Mouse (Mus musculus) kidney, postnatal 0 days (tissue): ENCODE data around the gene Hey2. TPM values are rescaled to one million over a fixed set of nuclear protein-coding genes. Genes with fewer than 3 reads are reported as not detected.

Source experiments
- ATAC-seq: fragments of 200-750 bp; cut with Nextera tagmentation; replicated peaks from 2 replicates; pipeline ENCODE4 v1.8.0; 2017; ENCODE audit warnings: low read depth, moderate number of reproducible peaks, moderate TSS enrichment, moderate library complexity; ENCODE audit not compliant: low FRiP score
- DNase-seq: peaks from one replicate; pipeline ENCODE4 v3.0.0-alpha.2; 2016; ENCODE audit warnings: low spot score
- H3K27ac ChIP-seq: fragments of 300-500 bp; sonication (generic); 2 replicates; pipeline ENCODE4 v1.5.1; 2014; ENCODE audit warnings: mild to moderate bottlenecking
- H3K27me3 ChIP-seq: fragments of 300-500 bp; sonication (generic); 2 replicates; pipeline ENCODE4 v1.6.1; 2014; ENCODE audit warnings: low read length, mixed read lengths; ENCODE audit not compliant: insufficient read depth
- H3K36me3 ChIP-seq: fragments of 300-500 bp; sonication (generic); 2 replicates; pipeline ENCODE4 v1.6.1; 2014; ENCODE audit warnings: low read length, mixed read lengths; ENCODE audit not compliant: insufficient read depth
- H3K4me1 ChIP-seq: fragments of 300-500 bp; sonication (generic); replicated peaks from 2 replicates; pipeline ENCODE4 v1.6.1; 2014; ENCODE audit warnings: antibody characterized with exemption, low read length, mixed read lengths; ENCODE audit not compliant: insufficient read depth
- H3K4me2 ChIP-seq: fragments of 300-500 bp; sonication (generic); 2 replicates; pipeline ENCODE4 v1.6.1; 2014; ENCODE audit warnings: mild to moderate bottlenecking, low read length, moderate library complexity, mixed read lengths
- H3K4me3 ChIP-seq: fragments of 300-500 bp; sonication (generic); replicated peaks from 2 replicates; pipeline ENCODE4 v1.5.1; 2014; ENCODE audit warnings: low read depth, low read length
- H3K9ac ChIP-seq: fragments of 300-500 bp; sonication (generic); 2 replicates; pipeline ENCODE4 v1.6.1; 2014; ENCODE audit warnings: low read depth, low read length
- H3K9me3 ChIP-seq: fragments of 300-500 bp; sonication (generic); replicated peaks from 2 replicates; pipeline ENCODE4 v1.6.1; 2016; ENCODE audit warnings: low read length, inconsistent platforms, mixed read lengths
- CTCF ChIP-seq: IDR thresholded peaks from 2 replicates; pipeline ENCODE4 v1.5.1; 2016; ENCODE audit warnings: antibody characterized with exemption, low read depth, mild to moderate bottlenecking, moderate library complexity
- WGBS: fragments of 180-500 bp; shearing (Covaris S2); extraction: QIAGEN DNeasy Blood & Tissue Kit; methylation state at CpG from one replicate; pipeline ENCODE4 v1.1.7; 2014; 5-methylcytosine and 5-hydroxymethylcytosine counted together
- polyA plus RNA-seq: library from polyadenylated mRNA; unstranded; fragments of >200 nt; fragmentation: Nextera tagmentation; extraction: Ambion mirVana; gene quantifications from 2 replicates; pipeline ENCODE4 v1.2.1, GENCODE M21; 2015

Hey2 gene
- 3.4 and 3.5 TPM in 2 replicates for polyA plus RNA-seq

DNA sequence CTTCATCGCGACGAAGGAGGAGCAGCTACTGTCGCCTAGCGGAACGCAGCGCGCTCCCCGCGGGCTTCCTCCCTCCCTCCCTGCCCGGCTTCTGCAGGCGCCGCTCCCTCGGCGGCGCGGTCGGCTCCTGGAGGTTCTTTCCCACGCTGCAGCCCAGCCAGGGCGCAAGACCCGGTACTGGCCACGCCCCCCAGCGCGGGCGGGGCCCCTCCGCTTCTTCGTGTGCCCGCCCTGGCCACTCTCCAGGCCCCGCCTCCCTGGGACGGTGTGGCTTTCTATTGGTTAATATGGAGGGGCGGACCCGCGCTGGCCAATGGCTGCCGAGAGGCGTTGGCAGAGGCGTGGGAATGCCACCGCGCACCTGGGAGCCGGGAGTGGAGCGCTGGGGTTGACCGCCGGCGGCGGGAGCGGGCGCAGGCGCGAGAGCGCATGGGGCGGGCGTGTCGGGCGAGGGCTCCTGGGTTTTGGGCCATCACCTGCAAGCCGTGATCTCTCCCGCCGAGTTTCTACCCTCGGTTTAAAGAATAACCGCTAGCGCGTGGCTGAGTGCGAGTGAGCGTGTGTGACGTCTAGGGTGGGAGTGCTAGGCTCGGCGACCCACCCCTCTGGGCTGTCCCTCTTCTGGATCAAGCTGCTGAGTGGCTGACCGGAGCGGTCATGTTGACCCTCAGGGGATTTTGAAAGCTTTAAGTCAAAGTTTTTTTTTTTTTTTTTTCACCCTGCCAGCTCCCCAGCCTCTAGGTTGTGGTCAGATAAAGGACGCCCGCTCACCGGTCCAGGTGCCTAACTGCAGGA lies at the start of gene Hey2:
TSS of gene Hey2 (minus strand) at position 159 of the 795 bp plus-strand sequence.
- H3K4me2 ChIP-seq, result peak within 1 kb of the TSS; percentile 83
- no peaks in the 10 kb centered on the region for H3K4me1 ChIP-seq
- TF ChIP-seq CTCF, result no peak
- no peaks in the 10 kb centered on the region for H3K9me3 ChIP-seq
- no peaks in the 10 kb centered on the region for H3K36me3 ChIP-seq
- DNase-seq (peak; percentile 97), ATAC-seq (peak; percentile 99)
- H3K4me3 ChIP-seq, result peak within 1 kb of the TSS; percentile 56
- H3K27me3 ChIP-seq, result 0 out of 2 replicates have a peak, but pooled peaks cover 4% of the 10 kb centered on the region
- WGBS, result under 1% methylated on average over 70 of the region's 70 CpGs
- H3K9ac ChIP-seq, result peak within 1 kb of the TSS; percentile 49; the same call in 1 of the 2 replicates
- peak within 1 kb of the TSS; percentile 50; the same call in 1 of the 2 replicates for H3K27ac ChIP-seq

DNA sequence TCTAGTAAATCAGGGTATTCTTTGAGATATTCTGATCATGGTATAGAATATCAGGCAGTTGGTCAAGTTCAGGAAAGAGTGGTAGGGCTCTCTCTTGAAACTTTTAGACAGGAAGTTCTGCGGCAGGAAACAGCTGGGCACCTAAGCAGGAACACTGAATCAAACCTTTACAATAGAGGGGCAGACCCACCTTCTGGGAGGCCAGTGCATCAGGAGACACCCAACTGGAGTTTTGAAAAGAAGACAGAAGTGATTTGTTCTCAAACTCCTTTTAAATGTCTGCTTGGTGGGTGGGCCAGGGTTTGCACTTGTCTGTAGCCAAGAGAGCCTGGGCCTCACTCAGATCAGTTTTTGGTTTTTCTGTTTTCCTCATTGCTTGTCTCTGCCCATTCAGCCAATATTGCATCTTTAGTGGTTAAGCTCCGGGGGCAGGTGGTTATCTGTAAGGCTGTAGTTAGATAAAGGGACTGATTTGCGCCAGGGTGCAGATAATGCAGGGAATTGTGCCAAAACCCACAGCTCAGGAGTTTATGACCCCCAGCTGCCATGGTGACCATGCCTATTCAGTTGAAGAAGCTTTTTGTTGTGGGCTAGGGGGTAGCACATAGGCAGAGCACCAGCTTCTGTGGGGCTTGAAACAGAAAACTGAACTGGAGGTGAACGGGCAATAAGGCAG lies 40.6 kb upstream of the Hey2 start:
- Histone ChIP-seq H3K36me3 (no peaks in the 10 kb centered on the region), H3K4me3 (no peak overlapping the region), H3K4me2 (no peak overlapping the region), H3K9me3 (no peaks in the 10 kb centered on the region), H3K27me3 (no peaks in the 10 kb centered on the region), H3K4me1 (no peaks in the 10 kb centered on the region), H3K9ac (no peak overlapping the region), H3K27ac (no peak overlapping the region)
- WGBS, result 61% methylated on average over 4 of the region's 4 CpGs
- DNase-seq, result no peak
- no peak for TF ChIP-seq CTCF
- no peak for ATAC-seq

DNA sequence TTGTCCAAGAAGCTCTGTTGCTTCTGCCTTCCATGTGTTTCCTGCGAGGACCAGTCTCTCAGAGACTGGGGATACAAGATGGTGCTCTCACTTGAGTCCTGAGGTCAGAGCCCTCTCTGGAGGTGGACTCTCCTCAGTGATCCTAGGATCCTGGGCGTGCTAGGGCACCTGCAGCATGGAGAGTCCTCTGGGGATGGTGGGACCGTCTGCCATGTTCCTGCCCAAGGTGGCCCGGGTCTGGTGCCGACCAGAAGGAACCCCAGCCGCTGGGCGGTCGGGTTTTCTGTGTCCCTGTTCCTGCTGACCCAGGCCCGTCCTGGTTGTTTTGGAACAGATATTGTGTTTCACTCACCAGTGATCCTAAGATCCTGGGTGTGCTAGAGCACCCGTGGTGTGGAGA lies 38.5 kb upstream of the Hey2 start:
- Histone ChIP-seq H3K36me3 (no peaks in the 10 kb centered on the region), H3K4me1 (no peaks in the 10 kb centered on the region), H3K27ac (no peak overlapping the region), H3K9ac (no peak overlapping the region), H3K27me3 (no peaks in the 10 kb centered on the region), H3K4me2 (no peak overlapping the region), H3K9me3 (no peaks in the 10 kb centered on the region), H3K4me3 (no peak overlapping the region)
- DNase-seq (no peak), ATAC-seq (no peak)
- no peak for TF ChIP-seq CTCF
- 86% methylated on average over 10 of the region's 10 CpGs for WGBS

DNA sequence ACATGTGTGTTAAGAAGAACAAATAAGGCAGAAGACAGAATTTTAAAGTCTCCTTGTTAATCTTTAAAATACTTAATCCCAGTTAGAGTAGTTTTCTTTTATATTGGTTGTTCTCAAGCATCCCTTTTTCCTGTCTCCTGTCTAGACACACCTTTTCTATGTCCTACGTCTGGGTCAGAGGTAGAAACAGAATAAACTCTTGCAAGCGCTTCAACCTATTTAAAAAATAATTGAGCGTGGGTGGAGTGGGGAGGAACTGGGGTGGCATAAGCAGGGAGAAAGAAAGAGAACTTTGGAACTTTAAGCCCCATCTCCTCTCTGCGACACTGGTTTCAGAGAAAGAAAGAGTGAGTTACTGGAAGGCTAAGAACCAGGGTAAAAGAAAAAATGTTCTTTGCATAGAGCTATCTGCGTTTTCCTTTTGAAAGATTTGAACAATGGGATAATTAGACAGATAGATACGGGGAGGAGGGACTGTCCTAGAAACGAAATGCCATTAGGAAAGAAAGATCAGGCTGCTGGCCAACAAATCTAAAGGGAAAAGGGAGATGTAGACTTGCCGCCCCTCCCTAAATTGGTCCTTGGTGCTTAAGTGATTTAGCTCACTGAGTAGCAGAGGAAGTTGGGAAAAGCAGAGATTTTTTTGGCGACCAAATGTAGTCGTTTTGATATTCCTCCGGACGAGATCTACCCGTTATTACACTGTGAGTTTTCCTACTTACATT lies 2.7 kb upstream of the Hey2 start:
- no peak for TF ChIP-seq CTCF
- H3K36me3 ChIP-seq, result no peaks in the 10 kb centered on the region
- ATAC-seq (no peak), DNase-seq (no peak)
- WGBS, result 20% methylated on average over 13 of the region's 13 CpGs
- H3K9ac ChIP-seq, result no peak overlapping the region
- H3K27ac ChIP-seq, result no peak overlapping the region
- no peaks in the 10 kb centered on the region for H3K4me1 ChIP-seq
- 0 out of 2 replicates have a peak, but pooled peaks cover 4% of the 10 kb centered on the region for H3K27me3 ChIP-seq
- H3K4me3 ChIP-seq, result no peak overlapping the region
- H3K9me3 ChIP-seq, result no peaks in the 10 kb centered on the region
- H3K4me2 ChIP-seq, result no peak overlapping the region

DNA sequence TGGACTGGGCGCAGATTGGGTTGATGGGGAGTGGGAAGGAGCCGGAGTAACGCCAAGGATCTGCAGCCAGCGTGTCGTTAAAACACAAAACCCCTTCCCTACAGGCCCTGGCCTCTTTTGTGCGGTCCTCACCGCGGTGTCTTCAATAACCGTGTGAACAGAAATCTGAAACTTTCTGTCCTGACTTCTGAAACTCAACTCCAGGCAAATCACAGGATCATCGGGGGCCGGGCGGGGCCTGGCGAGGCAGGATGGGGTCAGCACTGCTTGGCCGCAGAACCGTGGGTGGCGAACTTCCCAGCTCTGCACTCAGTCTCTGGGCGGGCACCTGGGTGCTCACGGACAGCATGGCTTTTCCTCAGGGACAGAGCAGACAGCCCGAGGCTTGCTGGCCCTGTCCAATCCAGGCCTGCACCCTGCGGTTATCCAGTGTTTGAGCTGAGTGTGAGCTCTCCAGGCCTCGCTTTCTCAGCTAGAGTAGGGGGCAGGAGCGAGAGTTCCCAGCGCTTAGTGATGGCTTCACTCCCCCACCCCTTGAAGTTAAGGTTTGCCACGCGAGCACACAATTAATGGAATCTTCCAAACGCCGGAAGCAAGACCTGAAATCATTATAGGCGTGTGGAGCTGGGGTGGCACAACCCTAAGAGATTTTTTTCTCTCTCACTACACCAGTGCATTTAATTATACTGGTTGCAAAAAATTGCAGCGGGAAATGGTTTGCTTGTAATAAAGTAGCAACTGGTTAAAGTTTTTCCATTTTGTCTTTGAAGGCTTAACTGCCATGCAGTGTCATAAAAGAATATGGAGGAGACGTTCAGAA lies 1.8 kb upstream of the Hey2 start:
- DNase-seq (peak; percentile 31), ATAC-seq (no peak)
- Histone ChIP-seq H3K27ac (no peak overlapping the region), H3K36me3 (no peaks in the 10 kb centered on the region), H3K4me1 (no peaks in the 10 kb centered on the region), H3K4me2 (peak overlapping the region; percentile 83), H3K9me3 (no peaks in the 10 kb centered on the region), H3K9ac (peak overlapping the region; percentile 23; the same call in 1 of the 2 replicates), H3K27me3 (0 out of 2 replicates have a peak, but pooled peaks cover 4% of the 10 kb centered on the region), H3K4me3 (peak overlapping the region; percentile 56)
- 12% methylated on average over 30 of the region's 30 CpGs for WGBS
- no peak for TF ChIP-seq CTCF
